Mouse (Mus musculus): ENCODE measurements around the gene Samd4b.

GRCm38 (mm10) chr7:28418096-28418670 lies 179.8 kb downstream of the Samd4b start:
- TF ChIP-seq EP300 (IDR thresholded peaks at IDR 0.05; ENCODE audit: low read depth) = no peak
- TF ChIP-seq CTCF (IDR thresholded peaks at IDR 0.05; ENCODE audit: low read depth) = no peak
